ENCODE assay signal across 13 mouse cellular contexts in the genomic region with DNA sequence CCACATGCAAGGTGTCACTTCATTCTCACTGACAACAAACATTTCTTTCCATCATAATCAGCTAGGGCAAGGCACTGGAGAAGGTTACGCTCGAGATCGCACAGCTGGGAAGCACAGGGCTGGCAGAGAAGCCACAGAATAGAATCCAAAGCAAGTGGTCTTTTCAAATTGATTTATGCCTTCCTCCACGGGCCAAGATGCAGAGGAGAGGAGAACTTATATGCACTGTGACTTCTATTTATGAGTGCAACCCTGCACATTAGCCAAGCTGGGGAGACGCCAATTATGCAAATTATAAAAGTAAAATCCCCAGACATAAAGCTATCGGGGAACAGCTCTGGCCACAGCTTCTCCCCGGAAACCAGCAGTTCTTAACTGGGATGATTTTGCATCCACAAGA.
A peak's percentile ranks its signal among the peaks of the same experiment; 100 is the strongest.
DNase-seq lines count a peak whose midpoint lies in the region; ATAC-seq and TF ChIP-seq lines count a peak whose summit lies in the region.
"Had no signal": no experiment of that assay in that cellular context is flagged by ENCODE, and none has a peak within 500 bp of the region (broad histone marks: within the 10 kb centered on the region; RNA-seq: fewer than 3 reads in every experiment).

No protein-coding gene starts in this region.

- intact Hi-C loops in heart, postnatal 36 days (cut with DNase I): no loop called here

- H3K9ac ChIP-seq in heart, embryonic 16.5 days (ENCODE audit: low read length): no peak overlapping the region
- H3K9ac ChIP-seq in lung, embryonic 14.5 days: no peak overlapping the region
- H3K9ac ChIP-seq in intestine, embryonic 15.5 days: no peak overlapping the region
- H3K9ac ChIP-seq: forebrain, postnatal 0 days had no signal

- DNase-seq in heart, postnatal 36 days: no peak
- peak; percentile 94 for DNase-seq in lung, embryonic 14.5 days
- DNase-seq in lung, adult 2 months: no peak
- DNase-seq in mesoderm, embryonic 11.5 days (ENCODE audit: low read depth, low spot score): peak; percentile 30
- DNase-seq in layer of hippocampus, adult 18-20 months (ENCODE audit: low spot score in 2 of 2): no peak
- DNase-seq: adrenal gland, postnatal 14 days; cerebellum, adult 9-11 months; forebrain, postnatal 0 days; gastrocnemius, postnatal 14 days; heart, postnatal 4 days had no signal

- peak overlapping the region; percentile 19; the same call in 1 of the 2 replicates for H3K4me2 ChIP-seq in heart, embryonic 16.5 days (ENCODE audit: low read depth, low read length)
- H3K4me2 ChIP-seq in lung, embryonic 14.5 days: peak overlapping the region; percentile 41
- H3K4me2 ChIP-seq in intestine, embryonic 15.5 days (replicated peaks): 0 out of 2 replicates have a peak overlapping the region, but pooled peaks have one; percentile 3

- H3K4me1 ChIP-seq in heart, embryonic 16.5 days (ENCODE audit: control insufficient read depth, insufficient read depth, low read length): peaks cover 51% of the 10 kb centered on the region
- peaks cover 14% of the 10 kb centered on the region for H3K4me1 ChIP-seq in lung, embryonic 14.5 days (ENCODE audit: insufficient read depth)
- no peaks in the 10 kb centered on the region for H3K4me1 ChIP-seq in lung, adult 2 months (ENCODE audit: control insufficient read depth, insufficient read depth, low read length)
- H3K4me1 ChIP-seq in intestine, embryonic 15.5 days (replicated peaks): peaks cover 33% of the 10 kb centered on the region

- H3K36me3 ChIP-seq in heart, embryonic 16.5 days (ENCODE audit: control insufficient read depth, insufficient read depth): peaks cover 3% of the 10 kb centered on the region; the same call in 1 of the 2 replicates
- no peaks in the 10 kb centered on the region for H3K36me3 ChIP-seq in lung, embryonic 14.5 days (ENCODE audit: insufficient read depth)
- H3K36me3 ChIP-seq in intestine, embryonic 15.5 days: no peaks in the 10 kb centered on the region

- TF ChIP-seq POLR2A in lung, adult 2 months (IDR thresholded peaks at IDR 0.05; ENCODE audit: borderline replicate concordance, extremely low read depth, low read depth, low read length): no peak

- H3K4me3 ChIP-seq in heart, embryonic 16.5 days (ENCODE audit: low read length): no peak overlapping the region
- H3K4me3 ChIP-seq in lung, embryonic 14.5 days (ENCODE audit: low read depth, low read length): no peak overlapping the region
- H3K4me3 ChIP-seq in lung, adult 2 months (replicated peaks; ENCODE audit: extremely low read depth, low read depth, low read length): no peak overlapping the region
- no peak overlapping the region for H3K4me3 ChIP-seq in intestine, embryonic 15.5 days (replicated peaks)
- H3K4me3 ChIP-seq: erythroblast, embryonic 14.5 days had no signal

- ATAC-seq in heart, embryonic 16.5 days (replicated peaks; ENCODE audit: extremely low read depth, insufficient read depth, low FRiP score): no peak
- ATAC-seq in lung, embryonic 14.5 days (ENCODE audit: insufficient read depth): peak; percentile 90
- ATAC-seq in intestine, embryonic 15.5 days: peak; percentile 2; the same call in 1 of the 2 replicates
- ATAC-seq: forebrain, postnatal 0 days had no signal

- whole genome bisulfite sequencing in heart, embryonic 16.5 days: 36% methylated on average over 7 of the region's 7 CpGs
- WGBS in lung, embryonic 14.5 days: 17% methylated on average over 7 of the region's 7 CpGs
- 28% methylated on average over 7 of the region's 7 CpGs for WGBS in lung, adult 2 months
- 28% methylated on average over 7 of the region's 7 CpGs for WGBS in intestine, embryonic 15.5 days

- H3K27ac ChIP-seq in heart, embryonic 16.5 days (ENCODE audit: low read length): 0 out of 2 replicates have a peak overlapping the region, but pooled peaks have one; percentile 29
- H3K27ac ChIP-seq in lung, embryonic 14.5 days (ENCODE audit: low read depth): no peak overlapping the region; the same call in 1 of the 2 replicates
- peak overlapping the region; percentile 70; the same call in 1 of the 2 replicates for H3K27ac ChIP-seq in intestine, embryonic 15.5 days

- no peak for TF ChIP-seq CTCF in lung, embryonic 14.5 days (IDR thresholded peaks at IDR 0.05; ENCODE audit: low read depth)
- TF ChIP-seq CTCF in lung, adult 2 months (IDR thresholded peaks at IDR 0.05; ENCODE audit: insufficient read depth, low read length): no peak

- H3K9me3 ChIP-seq in heart, embryonic 16.5 days (replicated peaks; ENCODE audit: control insufficient read depth, low read length): 0 out of 2 replicates have a peak, but pooled peaks cover 4% of the 10 kb centered on the region
- H3K9me3 ChIP-seq in lung, embryonic 14.5 days (ENCODE audit: low read depth, low read length): no peaks in the 10 kb centered on the region
- H3K9me3 ChIP-seq in intestine, embryonic 15.5 days: no peaks in the 10 kb centered on the region

- no peaks in the 10 kb centered on the region for H3K27me3 ChIP-seq in heart, embryonic 16.5 days (ENCODE audit: control insufficient read depth, insufficient read depth, low read length)
- H3K27me3 ChIP-seq in lung, embryonic 14.5 days (ENCODE audit: insufficient read depth, low read length): no peaks in the 10 kb centered on the region
- no peaks in the 10 kb centered on the region for H3K27me3 ChIP-seq in intestine, embryonic 15.5 days (replicated peaks)

Comparison
In these comparisons a context has a peak if more than half of its experiments do, and no peak if none do; other contexts are left out.
1. DNase-seq: peak in lung, embryonic 14.5 days (single experiment) and mesoderm, embryonic 11.5 days (single experiment); none in heart, postnatal 36 days (0 of 2), lung, adult 2 months (single experiment) and layer of hippocampus, adult 18-20 months (0 of 2).
2. Peak in every context shown above with its lines, with median percentiles within 50 percentile points of each other: H3K4me2 ChIP-seq.